Mouse (Mus musculus) inflammation-experienced regulatory T-cells, adult 6 months (primary cell): Measurements from ENCODE around the gene Pole2. TPM values are rescaled to one million over a fixed set of nuclear protein-coding genes. Genes with fewer than 3 reads are reported as not detected.

Experiments used
- ATAC-seq: one replicate; pipeline ENCODE4 v1.8.0; 2017
- polyA plus RNA-seq, 3 experiments: library from polyadenylated mRNA; unstranded; fragments of 100-300 nt; shearing (Covaris generic); gene quantifications; one replicate each; pipeline ENCODE4 v1.2.1; 2017

Pole2 gene
- polyA plus RNA-seq, 3 experiments from 2014 or later = 5.1 to 22.6 (median 7.6) TPM

- ATAC-seq = no peak
These were observed 17.7 kb downstream of the Pole2 start for GRCm38 (mm10) chr12:69210056-69210979.

- no peak for ATAC-seq
These were observed 19.5 kb downstream of the Pole2 start for GRCm38 (mm10) chr12:69208520-69208919.

- ATAC-seq = no peak
These were observed 20.1 kb downstream of the Pole2 start for GRCm38 (mm10) chr12:69207926-69208325.

GRCm38 (mm10) chr12:69207396-69207795 is 20.6 kb downstream of the Pole2 start:
- ATAC-seq = no peak

- ATAC-seq = no peak
These were observed 23.8 kb downstream of the Pole2 start, which contains the start of gene Gm49384 for GRCm38 (mm10) chr12:69204052-69204833. Gm49384 (minus strand) TSS chr12:69204267.

GRCm38 (mm10) chr12:69198985-69199384 is 29.0 kb downstream of the Pole2 start:
- ATAC-seq = no peak

GRCm38 (mm10) chr12:69198164-69198535 is 29.8 kb downstream of the Pole2 start, which contains the start of gene Dnaaf2:
Dnaaf2 (minus strand) TSS chr12:69198429.
- peak; percentile 4 for ATAC-seq

GRCm38 (mm10) chr12:69197378-69198163 is 30.4 kb downstream of the Pole2 start:
- peak; percentile 69 for ATAC-seq

GRCm38 (mm10) chr12:69196444-69197377 is 31.3 kb downstream of the Pole2 start, which contains the start of gene Gm49383:
Gm49383 (minus strand) TSS chr12:69197104.
- ATAC-seq = peak; percentile 70

- no peak for ATAC-seq
These were observed 35.4 kb downstream of the Pole2 start for GRCm38 (mm10) chr12:69192637-69193036.

- ATAC-seq = no peak
These were observed 36.6 kb downstream of the Pole2 start for GRCm38 (mm10) chr12:69191396-69191795.

GRCm38 (mm10) chr12:69190522-69190921 is 37.5 kb downstream of the Pole2 start:
- peak; percentile 58 for ATAC-seq

GRCm38 (mm10) chr12:69190074-69190473 is 37.9 kb downstream of the Pole2 start:
- ATAC-seq = no peak

GRCm38 (mm10) chr12:69186811-69187471 is 41.1 kb downstream of the Pole2 start:
- ATAC-seq = no peak

GRCm38 (mm10) chr12:69185371-69185770 is 42.6 kb downstream of the Pole2 start:
- ATAC-seq = no peak

GRCm38 (mm10) chr12:69184342-69185295 is 43.4 kb downstream of the Pole2 start:
- peak; percentile 32 for ATAC-seq

- ATAC-seq = peak; percentile 97
These were observed 44.2 kb downstream of the Pole2 start, which contains the start of the genes Rpl36al and Mgat2 for GRCm38 (mm10) chr12:69183583-69184308. Rpl36al (minus strand) TSS chr12:69184083. Mgat2 (plus strand) TSS chr12:69184157.

GRCm38 (mm10) chr12:69181800-69182199 is 46.2 kb downstream of the Pole2 start:
- ATAC-seq = no peak

- ATAC-seq = no peak
These were observed 48.6 kb downstream of the Pole2 start for GRCm38 (mm10) chr12:69179371-69179770.
